Mouse (Mus musculus) erythroblast, embryonic 14.5 days (primary cell): ENCODE measurements around the gene Itgb8. TPM values are rescaled to one million over a fixed set of nuclear protein-coding genes. Genes with fewer than 3 reads are reported as not detected.

Source experiments
- H3K27me3 ChIP-seq: 2 replicates; pipeline ENCODE4 v1.6.1; 2012; ENCODE audit warnings: inconsistent platforms; ENCODE audit not compliant: control insufficient read depth
- H3K36me3 ChIP-seq: 2 replicates; pipeline ENCODE4 v1.6.1; 2012; ENCODE audit warnings: mild to moderate bottlenecking, inconsistent platforms; ENCODE audit not compliant: control insufficient read depth
- H3K4me1 ChIP-seq: 2 replicates; pipeline ENCODE4 v1.6.1; 2012; ENCODE audit warnings: inconsistent platforms; ENCODE audit not compliant: control insufficient read depth
- H3K4me3 ChIP-seq: replicated peaks from 2 replicates; pipeline ENCODE3; 2012; ENCODE audit warnings: moderate library complexity, mild to moderate bottlenecking, inconsistent platforms
- H3K9me3 ChIP-seq: 2 replicates; pipeline ENCODE4 v1.6.1; 2012; ENCODE audit warnings: low read length, inconsistent platforms, mixed read lengths; ENCODE audit not compliant: control insufficient read depth
- GATA1 ChIP-seq: IDR thresholded peaks from 2 replicates; pipeline ENCODE4 v1.6.1; 2012; ENCODE audit warnings: low read length, inconsistent platforms, mixed read lengths
- TAL1 ChIP-seq: IDR thresholded peaks from 3 replicates; pipeline ENCODE4 v1.6.1; 2012; ENCODE audit warnings: low read length, inconsistent platforms, mixed read lengths
- polyA plus RNA-seq: library from polyadenylated mRNA; stranded (reverse); fragments of >175 nt; gene quantifications from 2 replicates; pipeline ENCODE4 v1.2.3, GENCODE M21; 2012

The Itgb8 gene
- polyA plus RNA-seq, 1 experiment, result not detected

DNA sequence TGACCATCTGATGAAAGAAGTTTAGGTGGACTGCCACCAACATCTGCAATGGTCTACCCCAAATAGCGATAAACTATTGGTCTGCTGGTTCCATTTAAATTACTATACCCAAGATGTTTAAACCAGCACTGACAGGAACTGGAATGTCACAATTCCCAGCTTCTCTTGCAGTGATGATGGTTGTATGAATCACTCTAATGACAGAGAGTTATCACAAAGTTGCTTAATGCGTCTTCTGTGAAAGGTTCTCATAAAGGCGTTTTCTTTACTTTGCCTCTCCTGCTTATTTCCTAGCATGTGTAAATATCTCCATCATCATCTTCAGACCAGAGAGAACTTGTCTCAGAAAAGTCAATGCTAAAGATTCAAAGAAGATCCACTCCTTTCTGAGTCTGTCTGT lies 23.4 kb downstream of the Itgb8 start:
- no peaks in the 10 kb centered on the region for H3K36me3 ChIP-seq
- H3K9me3 ChIP-seq, result no peaks in the 10 kb centered on the region
- peaks cover 4% of the 10 kb centered on the region for H3K4me1 ChIP-seq
- no peak overlapping the region for H3K4me3 ChIP-seq
- no peak for TF ChIP-seq TAL1
- no peak for TF ChIP-seq GATA1
- no peaks in the 10 kb centered on the region for H3K27me3 ChIP-seq

DNA sequence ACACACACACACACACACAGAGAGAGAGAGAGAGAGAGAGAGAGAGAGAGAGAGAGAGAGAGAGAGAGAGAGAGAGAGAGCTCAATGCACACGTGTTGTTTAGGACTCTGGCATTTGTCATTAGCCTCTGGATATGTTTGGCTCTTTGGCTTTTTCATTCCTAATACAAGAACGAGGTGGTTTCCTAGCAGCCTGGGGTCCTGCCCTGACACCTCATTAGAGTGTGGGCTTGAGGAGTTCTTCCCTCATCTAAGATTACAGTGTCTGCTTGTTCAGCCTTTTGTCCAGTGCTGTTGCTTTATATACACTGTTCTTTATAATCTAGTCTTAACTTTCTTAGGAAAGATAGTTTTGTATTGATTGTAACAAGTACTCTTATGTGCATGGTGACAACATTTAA lies 27.1 kb downstream of the Itgb8 start:
- Histone ChIP-seq H3K9me3 (no peaks in the 10 kb centered on the region), H3K4me1 (no peaks in the 10 kb centered on the region), H3K36me3 (no peaks in the 10 kb centered on the region), H3K27me3 (no peaks in the 10 kb centered on the region), H3K4me3 (no peak overlapping the region)
- TF ChIP-seq TAL1, result no peak
- no peak for TF ChIP-seq GATA1

DNA sequence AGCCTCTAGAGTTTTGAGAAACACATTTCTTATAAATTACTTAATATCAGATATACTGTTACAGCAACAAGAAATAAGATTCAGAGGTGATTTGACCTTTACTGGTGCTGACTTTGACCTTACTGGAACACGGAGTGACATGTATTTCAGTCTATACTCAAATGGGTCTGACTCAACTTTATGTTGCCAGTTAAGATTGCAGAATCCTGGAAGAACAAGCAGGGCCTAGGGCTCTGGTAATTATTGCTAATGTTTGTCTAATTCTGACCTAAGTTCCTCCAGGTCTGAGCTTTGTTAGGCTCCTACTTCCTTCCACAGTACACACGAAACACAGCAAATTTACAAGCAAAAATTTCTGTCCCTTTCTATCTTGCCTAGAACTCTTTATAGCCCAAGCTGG lies 28.0 kb downstream of the Itgb8 start:
- no peaks in the 10 kb centered on the region for H3K36me3 ChIP-seq
- no peaks in the 10 kb centered on the region for H3K4me1 ChIP-seq
- no peak overlapping the region for H3K4me3 ChIP-seq
- no peaks in the 10 kb centered on the region for H3K27me3 ChIP-seq
- H3K9me3 ChIP-seq, result no peaks in the 10 kb centered on the region
- TF ChIP-seq TAL1 (no peak), GATA1 (no peak)

DNA sequence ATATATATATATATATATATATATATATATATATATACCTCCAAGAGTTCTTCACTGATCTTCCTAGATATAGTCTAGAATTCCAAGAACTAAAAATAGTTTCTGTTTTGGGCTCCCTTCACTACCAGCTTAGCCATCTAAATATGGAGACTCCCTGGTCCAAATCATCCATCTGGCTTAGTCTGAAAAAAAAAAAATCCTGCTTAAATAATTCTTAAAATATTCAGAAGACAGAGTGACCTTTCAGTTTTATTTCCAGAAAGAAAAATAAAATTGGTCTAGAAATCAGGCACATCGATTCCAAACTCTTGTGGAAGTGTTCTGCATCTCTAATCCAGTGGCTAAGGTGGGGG lies 28.6 kb downstream of the Itgb8 start:
- TF ChIP-seq TAL1 (no peak), GATA1 (no peak)
- no peak overlapping the region for H3K4me3 ChIP-seq
- H3K4me1 ChIP-seq, result no peaks in the 10 kb centered on the region
- no peaks in the 10 kb centered on the region for H3K36me3 ChIP-seq
- H3K9me3 ChIP-seq, result no peaks in the 10 kb centered on the region
- no peaks in the 10 kb centered on the region for H3K27me3 ChIP-seq

DNA sequence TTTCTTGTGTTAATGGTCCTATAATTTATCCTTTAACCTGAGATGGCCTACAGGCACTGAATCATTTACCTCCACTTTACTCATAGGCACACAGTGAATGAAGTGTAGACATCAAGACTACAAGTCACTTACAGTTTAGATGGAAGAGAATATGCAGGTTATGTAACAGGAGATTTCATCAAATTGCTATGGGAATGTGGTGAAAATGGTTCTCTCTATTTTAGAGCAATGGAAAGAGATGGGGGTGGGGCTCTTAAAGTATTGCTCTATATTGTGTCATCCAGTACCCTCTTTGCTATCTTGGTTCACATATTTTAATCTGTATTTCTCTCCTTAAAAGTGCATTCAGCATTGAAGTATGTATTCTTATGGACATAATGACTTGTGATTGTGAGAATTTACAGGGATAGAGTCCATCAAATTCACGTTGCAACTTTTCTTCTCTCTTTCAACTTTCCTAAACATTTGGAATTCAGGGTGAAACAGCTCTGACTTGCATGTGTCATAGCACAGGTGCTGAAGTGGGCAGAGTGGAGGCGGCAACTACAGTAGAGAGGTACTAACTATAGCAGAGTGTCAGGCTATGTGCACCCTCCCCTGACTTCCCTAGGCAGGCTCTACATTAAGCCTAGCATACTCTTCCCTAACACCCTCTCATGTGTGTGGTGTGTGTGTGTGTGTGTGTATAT lies 29.1 kb downstream of the Itgb8 start:
- no peaks in the 10 kb centered on the region for H3K9me3 ChIP-seq
- H3K27me3 ChIP-seq, result no peaks in the 10 kb centered on the region
- H3K36me3 ChIP-seq, result no peaks in the 10 kb centered on the region
- no peaks in the 10 kb centered on the region for H3K4me1 ChIP-seq
- TF ChIP-seq GATA1 (no peak), TAL1 (no peak)
- no peak overlapping the region for H3K4me3 ChIP-seq

DNA sequence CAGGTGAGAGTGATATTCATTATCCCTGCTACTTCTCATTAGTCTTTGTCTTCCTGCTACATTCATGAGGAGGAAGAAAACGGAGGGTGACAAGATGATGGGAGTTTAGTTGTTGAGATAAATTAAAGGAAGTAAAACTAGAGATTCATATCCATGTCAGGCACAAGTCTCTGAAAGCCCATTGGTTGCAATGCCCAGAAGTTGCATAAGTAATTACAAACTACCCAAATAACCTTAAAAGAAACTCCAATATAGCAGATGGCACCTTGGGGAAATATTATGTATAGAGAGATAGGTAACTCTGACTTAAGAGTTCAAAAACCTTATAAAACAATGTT lies 31.2 kb downstream of the Itgb8 start:
- Histone ChIP-seq H3K36me3 (no peaks in the 10 kb centered on the region), H3K9me3 (no peaks in the 10 kb centered on the region), H3K4me1 (no peaks in the 10 kb centered on the region), H3K4me3 (no peak overlapping the region), H3K27me3 (no peaks in the 10 kb centered on the region)
- TF ChIP-seq GATA1, result no peak
- TF ChIP-seq TAL1, result no peak

DNA sequence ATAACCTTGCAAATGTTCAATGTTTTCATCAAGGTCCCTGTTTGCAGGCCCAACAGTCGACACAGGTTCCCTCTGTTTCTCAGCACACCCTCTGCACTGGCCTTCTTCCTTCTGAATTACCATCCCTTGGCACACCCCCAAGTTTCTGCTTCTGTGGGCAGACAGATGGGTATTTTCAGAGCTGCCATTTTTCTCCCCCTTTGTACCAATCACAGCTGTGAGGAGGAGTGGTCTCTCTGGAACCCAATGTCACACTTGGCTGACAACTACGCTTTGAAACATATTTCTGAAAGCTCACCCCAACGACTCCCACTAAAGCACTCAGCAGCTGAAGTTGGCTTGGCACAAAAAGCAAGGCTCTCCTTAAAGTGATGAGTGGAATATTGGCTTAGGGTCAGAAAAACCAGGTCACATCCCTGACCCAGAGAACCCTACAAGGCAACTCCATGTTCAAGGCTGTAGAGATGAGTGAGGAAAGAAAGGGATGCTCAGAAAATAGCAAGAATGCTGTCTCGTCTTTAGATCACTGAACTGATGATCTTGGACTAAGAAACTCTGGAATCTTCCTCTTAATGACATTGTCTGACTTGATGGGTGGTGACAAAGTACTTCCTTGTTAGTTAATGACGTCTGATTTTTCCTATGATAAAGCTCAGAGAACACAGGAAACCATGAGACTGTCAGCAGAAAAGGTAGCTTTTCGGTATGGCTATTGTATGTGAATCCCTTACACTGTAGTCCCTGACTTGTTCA lies 31.7 kb downstream of the Itgb8 start:
- Histone ChIP-seq H3K9me3 (no peaks in the 10 kb centered on the region), H3K36me3 (no peaks in the 10 kb centered on the region), H3K4me3 (no peak overlapping the region), H3K27me3 (no peaks in the 10 kb centered on the region), H3K4me1 (no peaks in the 10 kb centered on the region)
- TF ChIP-seq TAL1 (no peak), GATA1 (no peak)

DNA sequence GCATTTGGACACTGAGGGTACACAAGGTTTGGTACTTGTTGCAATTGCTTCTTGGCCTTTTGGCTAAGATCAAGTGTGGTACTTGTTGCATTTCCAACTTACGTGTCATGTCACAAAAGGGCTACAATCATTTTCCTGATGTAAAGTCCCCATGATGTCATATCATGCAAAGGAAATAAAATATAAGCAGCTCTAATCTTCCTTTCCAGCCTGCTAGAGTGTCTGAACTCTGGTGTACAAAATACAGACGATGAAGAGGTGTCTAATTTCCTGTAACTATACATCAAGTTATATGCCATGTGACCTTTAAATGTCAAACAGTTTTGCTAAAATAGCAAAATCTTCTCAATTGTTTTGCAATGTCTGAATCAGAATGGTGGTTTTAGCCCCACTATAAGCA lies 34.2 kb downstream of the Itgb8 start:
- Histone ChIP-seq H3K27me3 (no peaks in the 10 kb centered on the region), H3K4me3 (no peak overlapping the region), H3K9me3 (no peaks in the 10 kb centered on the region), H3K36me3 (no peaks in the 10 kb centered on the region), H3K4me1 (no peaks in the 10 kb centered on the region)
- TF ChIP-seq TAL1, result no peak
- TF ChIP-seq GATA1, result no peak

DNA sequence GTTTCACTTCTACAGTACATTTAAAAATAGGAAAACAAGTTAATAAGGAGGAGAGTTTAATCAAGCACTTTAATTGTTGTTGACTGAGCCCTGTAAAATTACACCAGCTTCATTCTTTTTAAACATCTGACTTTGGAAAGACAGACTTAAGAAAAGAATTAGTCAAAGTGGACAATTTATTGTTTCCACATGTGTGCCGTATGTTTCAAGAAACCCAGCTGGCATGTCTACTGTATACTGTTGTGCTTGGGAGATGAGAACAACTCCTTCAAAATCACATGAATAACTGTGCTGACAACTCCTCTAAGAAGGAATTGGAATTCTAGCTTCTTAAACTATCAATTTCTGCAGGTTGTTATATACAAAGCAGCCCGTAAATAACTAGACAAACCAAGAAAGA lies 35.8 kb downstream of the Itgb8 start:
- TF ChIP-seq GATA1 (no peak), TAL1 (no peak)
- H3K9me3 ChIP-seq, result no peaks in the 10 kb centered on the region
- H3K4me1 ChIP-seq, result no peaks in the 10 kb centered on the region
- H3K36me3 ChIP-seq, result no peaks in the 10 kb centered on the region
- H3K4me3 ChIP-seq, result no peak overlapping the region
- H3K27me3 ChIP-seq, result no peaks in the 10 kb centered on the region
